Mouse (Mus musculus) CH12.LX (cell line): ENCODE results near the gene Nccrp1.
"Not testable (repeated sequence)": the region's sequence is repeated elsewhere in the genome, so short reads cannot be mapped to it uniquely, and the experiment has no call there.

ENCODE experiments used
- CTCF ChIP-seq, 2 experiments: IDR thresholded peaks in 1 of 2; conservative IDR thresholded peaks in 1 of 2; 2 replicates each; pipeline ENCODE4 v1.5.1; 2011 to 2012; ENCODE audit warnings: low read depth in 2 of 2, low read length in 2 of 2, improper control_type of control experiment in 1 of 2, inconsistent platforms in 1 of 2, mild to moderate bottlenecking in 1 of 2, moderate library complexity in 1 of 2
- HCFC1 ChIP-seq: IDR thresholded peaks from 2 replicates; pipeline ENCODE4 v1.6.1; 2012; ENCODE audit warnings: low read depth, mild to moderate bottlenecking, inconsistent platforms, low read length, improper control_type of control experiment
- JUND ChIP-seq: conservative IDR thresholded peaks from 2 replicates; pipeline ENCODE4 v1.6.1; 2011; ENCODE audit warnings: low read depth, low read length, improper control_type of control experiment
- MAFK ChIP-seq: IDR thresholded peaks from 2 replicates; pipeline ENCODE4 v1.6.1; 2011; ENCODE audit warnings: low read length, improper control_type of control experiment; ENCODE audit not compliant: insufficient replicate concordance
- MAZ ChIP-seq: IDR thresholded peaks from 2 replicates; pipeline ENCODE4 v1.6.1; 2012; ENCODE audit warnings: low read depth, mild to moderate bottlenecking, inconsistent platforms, low read length, improper control_type of control experiment, moderate library complexity
- MEF2A ChIP-seq: IDR thresholded peaks from 2 replicates; pipeline ENCODE4 v1.6.1; 2014; ENCODE audit warnings: low read depth, mild to moderate bottlenecking, inconsistent platforms, low read length, improper control_type of control experiment, borderline replicate concordance
- MYC ChIP-seq: IDR thresholded peaks from 2 replicates; pipeline ENCODE4 v1.6.1; 2011; ENCODE audit warnings: low read depth, mild to moderate bottlenecking, improper control_type of control experiment, low read length
- POLR2A ChIP-seq: IDR thresholded peaks from 2 replicates; pipeline ENCODE4 v1.6.1; 2011; ENCODE audit warnings: low read depth, mild to moderate bottlenecking, improper control_type of control experiment, low read length
- ZMIZ1 ChIP-seq: IDR thresholded peaks from 2 replicates; pipeline ENCODE4 v1.6.1; 2012; ENCODE audit warnings: low read depth, mild to moderate bottlenecking, inconsistent platforms, low read length, improper control_type of control experiment

- not testable (repeated sequence) for TF ChIP-seq POLR2A; MEF2A; JUND; MYC; MAZ; ZMIZ1; MAFK; CTCF (conservative IDR thresholded peaks at IDR 0.05 in 1 of 2, IDR thresholded peaks at IDR 0.05 in 1 of 2; ENCODE audit: low read depth in 2 of 2, low read length in 2 of 2); HCFC1
Measured at GRCm38 (mm10) chr7:28522536-28522935, 24.5 kb downstream of the Nccrp1 start, which contains the start of gene Ifnl3.
